Mouse (Mus musculus) C2C12 (cell line): Measurements from ENCODE around the gene Cd86.

Experiments
- CEBPB ChIP-seq: IDR thresholded peaks from one replicate; pipeline ENCODE4 v1.6.1; 2011; ENCODE audit warnings: low read depth, mild to moderate bottlenecking, control low read depth, moderate library complexity
- CTCF ChIP-seq: IDR thresholded peaks from one replicate; pipeline ENCODE4 v1.5.1; 2011; ENCODE audit not compliant: control insufficient read depth, insufficient read depth, insufficient read length

- TF ChIP-seq CTCF (no peak), CEBPB (no peak)
Measured at GRCm38 (mm10) chr16:36602632-36603031, 63.2 kb downstream of the Cd86 start.
